Mouse (Mus musculus): ENCODE results near the gene Cort. TPM values are rescaled to one million over a fixed set of nuclear protein-coding genes. Genes with fewer than 3 reads are reported as not detected.
"Not testable (repeated sequence)": the region's sequence is repeated elsewhere in the genome, so short reads cannot be mapped to it uniquely, and the experiment has no call there.

The Cort gene
- not detected in 2 replicates for total RNA-seq (2017)

DNA sequence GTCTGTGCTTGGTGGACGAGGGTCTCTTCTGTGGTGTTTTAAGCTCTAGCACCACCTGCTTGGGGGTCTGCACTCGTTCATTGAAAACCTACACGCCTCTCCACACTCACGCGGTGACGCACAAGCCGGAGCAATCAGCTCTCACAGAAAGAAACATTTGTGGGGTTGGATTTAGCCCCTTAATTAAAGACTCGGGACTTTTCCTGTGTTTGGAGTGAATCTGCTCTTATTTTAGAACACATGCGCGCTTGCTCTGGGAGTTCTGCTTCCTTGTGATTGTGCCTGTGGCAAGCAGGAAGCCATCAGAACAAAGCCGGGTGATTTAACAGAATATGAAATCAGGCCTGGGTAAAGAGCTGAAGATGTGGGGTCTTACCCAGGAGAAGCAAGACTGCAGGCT lies at the start of gene Cort:
Gene Cort (minus strand): TSS at position 101 of the 400 bp plus-strand sequence.
- no peak for ATAC-seq (replicated peaks in 1 of 2; ENCODE audit: insufficient read depth in 1 of 2, low FRiP score in 2 of 2, low TSS enrichment in 1 of 2, low read depth in 1 of 2, poor library complexity in 2 of 2, severe bottlenecking in 2 of 2)

- peak in 1 of 2 experiments; percentile 27; a peak in 1 of 4 replicates for ATAC-seq (replicated peaks in 1 of 2; ENCODE audit: insufficient read depth in 1 of 2, low FRiP score in 2 of 2, low TSS enrichment in 1 of 2, low read depth in 1 of 2, poor library complexity in 2 of 2, severe bottlenecking in 2 of 2)
Measured at GRCm38 (mm10) chr4:149173661-149174060, 47.1 kb upstream of the Cort start.

GRCm38 (mm10) chr4:149172666-149173065 lies 46.1 kb upstream of the Cort start:
- ATAC-seq (replicated peaks in 1 of 2; ENCODE audit: insufficient read depth in 1 of 2, low FRiP score in 2 of 2, low TSS enrichment in 1 of 2, low read depth in 1 of 2, poor library complexity in 2 of 2, severe bottlenecking in 2 of 2), result no peak

DNA sequence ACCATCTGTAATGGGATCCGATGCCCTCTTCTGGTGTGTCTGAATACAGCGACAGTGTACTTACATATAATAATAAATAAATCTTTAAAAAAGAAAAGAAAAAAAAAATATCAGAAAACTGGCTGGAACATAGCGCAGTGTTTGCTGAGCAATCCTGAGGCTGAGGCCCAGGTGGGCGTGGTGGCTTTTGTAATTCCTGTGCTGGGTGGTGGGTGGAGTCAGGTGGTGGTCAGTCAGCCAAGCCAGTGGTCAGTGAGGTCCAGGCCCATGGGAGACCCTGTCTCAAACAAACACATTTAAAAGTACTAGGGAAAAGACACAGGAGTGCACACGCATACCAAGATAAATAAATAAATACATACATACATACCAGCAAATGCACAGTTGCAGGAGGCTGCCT lies 45.5 kb upstream of the Cort start:
- no peak for ATAC-seq (replicated peaks in 1 of 2; ENCODE audit: insufficient read depth in 1 of 2, low FRiP score in 2 of 2, low TSS enrichment in 1 of 2, low read depth in 1 of 2, poor library complexity in 2 of 2, severe bottlenecking in 2 of 2)

DNA sequence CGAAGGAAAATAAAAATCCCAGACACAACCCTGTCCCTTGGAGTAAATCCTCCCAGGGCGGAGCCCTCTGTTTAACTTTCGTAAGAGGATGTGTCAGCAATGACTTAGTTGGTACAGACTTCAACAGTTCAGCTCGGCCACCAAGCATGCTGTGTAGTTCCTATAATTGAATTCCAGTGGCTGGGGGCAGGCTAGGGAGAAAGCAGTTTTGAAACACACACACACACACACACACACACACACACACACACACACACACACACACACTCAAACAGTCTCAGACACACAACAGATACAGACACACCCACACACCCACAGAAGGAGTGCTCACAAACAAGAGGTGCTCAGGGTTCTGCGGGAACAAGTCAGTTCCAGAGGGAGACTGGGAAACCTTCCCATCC lies 45.0 kb upstream of the Cort start:
- peak in 1 of 2 experiments; percentile 39; a peak in 1 of 4 replicates for ATAC-seq (replicated peaks in 1 of 2; ENCODE audit: insufficient read depth in 1 of 2, low FRiP score in 2 of 2, low TSS enrichment in 1 of 2, low read depth in 1 of 2, poor library complexity in 2 of 2, severe bottlenecking in 2 of 2)

DNA sequence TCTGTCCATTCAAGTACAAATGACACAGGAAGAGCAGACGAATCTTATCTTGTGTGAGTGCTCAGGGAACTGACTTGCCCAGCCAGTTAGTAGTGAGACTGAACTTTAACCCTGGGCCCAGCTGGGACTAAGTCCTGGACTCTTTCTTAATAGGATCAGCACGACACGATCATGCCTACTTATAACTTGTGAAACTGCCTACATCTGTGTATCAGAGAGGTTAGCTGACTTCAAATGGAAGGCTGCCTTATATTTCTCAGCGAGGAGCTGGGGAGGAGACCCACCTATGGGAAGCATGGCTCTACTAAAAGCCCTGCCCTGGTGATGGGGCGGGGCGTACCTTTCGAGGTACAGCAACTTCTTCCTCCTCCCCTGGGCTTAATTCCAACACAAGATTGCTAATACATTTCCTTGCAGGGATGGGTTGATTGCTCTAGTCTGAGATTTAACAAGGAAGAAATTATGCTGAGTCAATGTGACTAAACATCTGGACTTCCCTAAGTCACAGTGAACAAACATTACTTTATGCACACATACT lies 43.9 kb upstream of the Cort start:
- ATAC-seq (replicated peaks in 1 of 2; ENCODE audit: insufficient read depth in 1 of 2, low FRiP score in 2 of 2, low TSS enrichment in 1 of 2, low read depth in 1 of 2, poor library complexity in 2 of 2, severe bottlenecking in 2 of 2), result peak; percentile 17 to 34; a peak in 2 of 4 replicates

DNA sequence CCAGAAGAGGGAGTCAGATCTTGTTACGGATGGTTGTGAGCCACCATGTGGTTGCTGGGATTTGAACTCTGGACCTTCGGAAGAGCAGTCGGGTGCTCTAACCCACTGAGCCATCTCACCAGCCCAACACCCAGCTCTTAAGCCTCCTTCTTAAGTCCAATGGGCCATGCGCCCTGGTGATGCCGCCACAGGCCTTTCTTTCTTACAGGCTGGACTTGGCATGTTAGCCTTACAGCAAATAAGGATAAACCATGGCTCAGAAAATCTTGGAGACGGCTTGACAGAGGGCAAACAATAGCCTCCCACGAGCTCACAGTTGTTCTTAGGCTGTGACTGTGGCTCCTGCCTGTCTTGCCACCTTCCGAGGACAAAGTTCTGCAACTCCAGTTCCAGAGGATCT lies 43.4 kb upstream of the Cort start:
- not testable (repeated sequence) for ATAC-seq (replicated peaks in 1 of 2; ENCODE audit: insufficient read depth in 1 of 2, low FRiP score in 2 of 2, low TSS enrichment in 1 of 2, low read depth in 1 of 2, poor library complexity in 2 of 2, severe bottlenecking in 2 of 2)

DNA sequence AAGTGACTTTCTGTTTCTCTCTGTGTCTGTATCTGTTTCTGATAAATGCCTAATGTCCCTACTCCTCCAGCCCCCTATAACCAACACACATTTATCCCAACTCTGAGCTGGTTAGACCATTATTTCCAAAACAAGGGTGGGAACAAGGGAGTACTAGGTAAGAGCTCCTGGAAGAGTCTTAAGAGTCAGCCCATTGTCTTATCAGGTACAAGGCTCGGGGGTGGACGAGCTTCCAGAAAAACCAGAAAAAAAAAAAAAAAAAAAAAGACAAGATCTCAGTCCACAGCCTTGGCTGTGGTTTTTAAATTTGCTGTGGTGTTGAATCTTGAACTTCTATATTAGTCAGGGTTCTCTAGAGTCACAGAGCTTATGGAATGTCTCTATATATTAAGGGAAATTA lies 41.5 kb upstream of the Cort start:
- no peak for ATAC-seq (replicated peaks in 1 of 2; ENCODE audit: insufficient read depth in 1 of 2, low FRiP score in 2 of 2, low TSS enrichment in 1 of 2, low read depth in 1 of 2, poor library complexity in 2 of 2, severe bottlenecking in 2 of 2)

GRCm38 (mm10) chr4:149166957-149167611 lies 40.5 kb upstream of the Cort start:
- peak; percentile 5 to 23 for ATAC-seq (replicated peaks in 1 of 2; ENCODE audit: insufficient read depth in 1 of 2, low FRiP score in 2 of 2, low TSS enrichment in 1 of 2, low read depth in 1 of 2, poor library complexity in 2 of 2, severe bottlenecking in 2 of 2)

DNA sequence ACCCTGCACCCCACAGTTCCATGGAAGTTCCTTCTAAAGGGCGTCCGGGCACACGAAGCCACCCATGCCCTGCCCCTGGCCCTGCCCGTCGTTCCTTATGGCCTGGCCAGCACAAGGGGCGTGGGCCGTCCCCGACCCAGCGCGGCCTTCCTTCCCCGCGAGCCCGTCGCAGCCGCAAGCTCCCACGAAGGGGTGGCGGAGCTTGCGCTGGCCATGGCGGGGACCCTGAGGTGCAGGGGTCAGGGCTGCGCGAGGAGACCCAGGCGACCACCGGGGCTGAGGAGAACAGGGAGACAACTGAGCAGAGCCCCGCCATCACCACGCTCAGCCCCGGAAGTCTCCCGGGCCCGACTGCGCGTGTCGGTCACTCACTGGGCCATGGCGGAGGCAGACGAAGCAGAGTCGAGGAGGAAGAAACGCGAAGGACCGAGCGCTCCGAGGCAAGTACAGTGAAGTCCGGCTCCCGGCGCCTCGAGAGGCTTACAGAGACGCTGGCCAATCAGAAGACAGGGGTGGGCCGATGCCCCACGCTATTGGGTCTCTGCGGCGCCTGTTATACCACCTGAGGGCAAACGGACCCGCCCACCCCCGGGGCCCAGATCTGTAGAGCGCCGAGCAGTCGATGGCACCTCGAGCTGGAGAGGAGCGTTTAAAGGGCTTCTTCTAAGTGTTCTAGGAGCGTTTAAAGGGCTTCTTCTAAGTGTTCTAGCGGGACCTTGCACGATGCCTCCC lies 39.8 kb upstream of the Cort start, which contains the start of gene Pgd:
Gene Pgd (minus strand): TSS at position 557 of the 732 bp plus-strand sequence.
- ATAC-seq (replicated peaks in 1 of 2; ENCODE audit: insufficient read depth in 1 of 2, low FRiP score in 2 of 2, low TSS enrichment in 1 of 2, low read depth in 1 of 2, poor library complexity in 2 of 2, severe bottlenecking in 2 of 2), result peak; percentile 94 to 95

- ATAC-seq (replicated peaks in 1 of 2; ENCODE audit: insufficient read depth in 1 of 2, low FRiP score in 2 of 2, low TSS enrichment in 1 of 2, low read depth in 1 of 2, poor library complexity in 2 of 2, severe bottlenecking in 2 of 2), result no peak
Measured at GRCm38 (mm10) chr4:149164150-149164549, 37.6 kb upstream of the Cort start.

- no peak for ATAC-seq (replicated peaks in 1 of 2; ENCODE audit: insufficient read depth in 1 of 2, low FRiP score in 2 of 2, low TSS enrichment in 1 of 2, low read depth in 1 of 2, poor library complexity in 2 of 2, severe bottlenecking in 2 of 2)
Measured at GRCm38 (mm10) chr4:149163196-149163595, 36.6 kb upstream of the Cort start.

GRCm38 (mm10) chr4:149161166-149161565 lies 34.6 kb upstream of the Cort start:
- no peak for ATAC-seq (replicated peaks in 1 of 2; ENCODE audit: insufficient read depth in 1 of 2, low FRiP score in 2 of 2, low TSS enrichment in 1 of 2, low read depth in 1 of 2, poor library complexity in 2 of 2, severe bottlenecking in 2 of 2)

DNA sequence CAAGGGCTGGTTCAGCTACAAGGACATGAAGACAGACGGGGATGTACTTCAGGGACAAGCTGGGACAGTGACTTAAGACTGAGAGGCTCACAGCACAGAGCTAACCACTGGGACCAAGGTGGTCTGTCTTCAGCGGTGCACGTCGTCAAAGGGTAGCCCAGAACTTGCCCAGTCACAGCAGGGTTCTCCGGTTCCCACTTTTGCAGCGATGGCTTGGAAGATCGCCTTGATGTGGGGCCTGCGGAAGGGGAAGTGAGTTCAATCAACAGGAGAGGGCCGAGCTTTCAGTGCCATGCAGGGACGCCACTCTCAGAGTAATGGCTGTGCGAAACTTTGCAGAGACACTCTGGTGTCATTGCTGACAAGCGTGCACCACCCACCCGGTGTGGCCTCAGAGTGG lies 33.3 kb upstream of the Cort start:
- no peak for ATAC-seq (replicated peaks in 1 of 2; ENCODE audit: insufficient read depth in 1 of 2, low FRiP score in 2 of 2, low TSS enrichment in 1 of 2, low read depth in 1 of 2, poor library complexity in 2 of 2, severe bottlenecking in 2 of 2)

DNA sequence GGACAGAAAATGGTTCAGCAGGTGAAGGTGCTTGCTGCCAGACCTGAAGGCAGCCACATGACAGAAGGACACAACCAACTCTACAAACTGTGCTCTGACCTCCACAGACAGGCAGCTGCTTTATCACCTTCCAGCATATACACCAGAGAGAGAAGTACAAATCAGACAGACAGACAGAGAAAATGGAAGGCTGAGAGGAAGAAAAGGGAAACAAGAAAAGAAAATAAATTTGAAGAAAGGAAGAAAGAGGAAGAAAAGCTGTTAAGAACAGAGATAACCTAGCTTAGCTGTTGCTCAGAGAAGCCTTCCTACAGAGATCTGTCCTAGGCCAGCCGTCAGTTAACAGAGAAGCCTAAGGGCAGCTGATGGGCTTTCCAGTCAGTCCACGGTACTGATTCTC lies 32.6 kb upstream of the Cort start:
- no peak for ATAC-seq (replicated peaks in 1 of 2; ENCODE audit: insufficient read depth in 1 of 2, low FRiP score in 2 of 2, low TSS enrichment in 1 of 2, low read depth in 1 of 2, poor library complexity in 2 of 2, severe bottlenecking in 2 of 2)

- no peak for ATAC-seq (replicated peaks in 1 of 2; ENCODE audit: insufficient read depth in 1 of 2, low FRiP score in 2 of 2, low TSS enrichment in 1 of 2, low read depth in 1 of 2, poor library complexity in 2 of 2, severe bottlenecking in 2 of 2)
Measured at GRCm38 (mm10) chr4:149157415-149157973, 30.9 kb upstream of the Cort start.

DNA sequence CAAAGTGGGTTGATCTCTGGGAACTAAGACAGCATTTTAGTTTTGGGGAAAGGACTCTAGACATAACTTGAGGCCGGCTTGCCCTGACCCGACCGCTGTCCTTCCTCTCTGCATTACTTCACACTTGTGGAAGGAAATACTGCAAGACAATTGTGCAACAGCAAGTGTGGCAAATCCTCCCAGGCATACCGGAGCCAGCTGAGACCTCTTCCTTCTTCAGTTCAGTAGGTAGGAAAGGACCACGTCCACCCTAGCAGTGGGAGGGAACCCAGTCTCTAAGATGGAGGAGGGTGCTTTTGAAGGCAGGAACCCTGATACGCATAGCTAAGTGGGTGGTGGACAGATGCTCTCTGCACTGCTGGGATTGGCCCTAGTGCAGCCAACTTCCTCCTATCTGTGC lies 29.1 kb upstream of the Cort start:
- peak; percentile 65 to 81; a peak in 2 of 4 replicates for ATAC-seq (replicated peaks in 1 of 2; ENCODE audit: insufficient read depth in 1 of 2, low FRiP score in 2 of 2, low TSS enrichment in 1 of 2, low read depth in 1 of 2, poor library complexity in 2 of 2, severe bottlenecking in 2 of 2)

GRCm38 (mm10) chr4:149154859-149155258 lies 28.3 kb upstream of the Cort start:
- no peak for ATAC-seq (replicated peaks in 1 of 2; ENCODE audit: insufficient read depth in 1 of 2, low FRiP score in 2 of 2, low TSS enrichment in 1 of 2, low read depth in 1 of 2, poor library complexity in 2 of 2, severe bottlenecking in 2 of 2)
